Mouse (Mus musculus): ENCODE results near the gene S100a5.

DNA sequence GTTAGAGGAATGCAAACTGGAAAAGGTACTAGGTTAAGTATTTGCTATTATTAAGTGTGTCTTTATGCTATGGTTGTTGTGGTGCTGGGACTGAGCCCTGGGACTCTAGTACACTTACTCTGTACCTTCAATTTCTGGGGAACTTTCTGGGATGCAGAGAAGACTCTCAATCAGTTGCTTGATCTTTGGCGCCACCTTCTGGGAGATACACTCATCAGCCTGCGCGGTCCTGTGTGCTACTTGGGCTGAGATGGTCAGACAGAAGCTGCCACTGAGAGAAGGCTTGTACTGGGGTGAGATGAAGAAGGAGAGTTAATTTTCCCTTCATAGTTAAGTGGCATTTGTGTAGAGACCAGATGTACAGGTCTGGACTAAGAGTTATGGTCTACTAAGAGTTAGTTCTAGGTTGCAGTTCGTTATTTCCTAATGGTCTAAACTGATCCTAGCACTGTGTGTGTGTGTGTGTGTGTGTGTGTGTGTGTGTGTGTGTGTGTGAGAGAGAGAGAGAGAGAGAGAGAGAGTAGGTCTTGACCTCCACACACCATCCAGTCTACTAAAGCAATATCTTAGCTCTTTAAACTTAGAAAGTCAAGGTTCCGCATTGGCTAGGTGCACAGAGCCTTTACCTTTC lies 44.7 kb downstream of the S100a5 start:
- TF ChIP-seq CTCF (IDR thresholded peaks at IDR 0.05; ENCODE audit: low read depth, low read length) (peak; percentile 75), POLR2A (IDR thresholded peaks at IDR 0.05; ENCODE audit: insufficient read depth, low read length) (no peak), EP300 (IDR thresholded peaks at IDR 0.05; ENCODE audit: insufficient read depth, low read depth, low read length) (no peak)

All from ES-Bruce4 (cell line).